Mouse (Mus musculus) stomach, embryonic 14.5 days (tissue): ENCODE measurements around the gene Iqcf6. TPM values are rescaled to one million over a fixed set of nuclear protein-coding genes. Genes with fewer than 3 reads are reported as not detected.

Source experiments
- ATAC-seq: fragments of 200-750 bp; cut with Nextera tagmentation; 2 replicates; pipeline ENCODE4 v1.8.0; 2017; ENCODE audit warnings: low read depth, moderate TSS enrichment; ENCODE audit not compliant: insufficient number of reproducible peaks, insufficient read depth, low FRiP score
- H3K27ac ChIP-seq: fragments of 300-500 bp; sonication (generic); 2 replicates; pipeline ENCODE4 v1.5.1; 2014; ENCODE audit warnings: mild to moderate bottlenecking, low read length, moderate library complexity, mixed read lengths
- H3K27me3 ChIP-seq: fragments of 300-500 bp; sonication (generic); 2 replicates; pipeline ENCODE4 v1.6.1; 2014; ENCODE audit warnings: low read length, control low read depth, mixed read lengths; ENCODE audit not compliant: control insufficient read depth, insufficient read depth
- H3K36me3 ChIP-seq: fragments of 300-500 bp; sonication (generic); 2 replicates; pipeline ENCODE4 v1.6.1; 2014; ENCODE audit warnings: mild to moderate bottlenecking, control low read depth, low read length, moderate library complexity, mixed read lengths; ENCODE audit not compliant: control insufficient read depth, insufficient read depth
- H3K4me1 ChIP-seq: fragments of 300-500 bp; sonication (generic); 2 replicates; pipeline ENCODE4 v1.6.1; 2014; ENCODE audit warnings: low read length, control low read depth, mixed read lengths; ENCODE audit not compliant: control insufficient read depth, insufficient read depth
- H3K4me2 ChIP-seq: fragments of 300-500 bp; sonication (generic); replicated peaks from 2 replicates; pipeline ENCODE4 v1.6.1; 2014; ENCODE audit warnings: low read depth, low read length, control low read depth
- H3K4me3 ChIP-seq: fragments of 300-500 bp; sonication (generic); 2 replicates; pipeline ENCODE4 v1.5.1; 2014; ENCODE audit warnings: low read depth, low read length, control low read depth
- H3K9ac ChIP-seq: fragments of 300-500 bp; sonication (generic); replicated peaks from 2 replicates; pipeline ENCODE4 v1.6.1; 2014; ENCODE audit warnings: low read depth, mild to moderate bottlenecking, control low read depth, low read length, moderate library complexity, mixed read lengths
- H3K9me3 ChIP-seq: fragments of 300-500 bp; sonication (generic); 2 replicates; pipeline ENCODE4 v1.6.1; 2016; ENCODE audit warnings: low read depth, low read length, control low read depth; ENCODE audit not compliant: control insufficient read depth
- WGBS: fragments of 180-500 bp; shearing (Covaris S2); extraction: QIAGEN DNeasy Blood & Tissue Kit; methylation state at CpG from one replicate; pipeline ENCODE4 v1.1.7; 2014; 5-methylcytosine and 5-hydroxymethylcytosine counted together
- polyA plus RNA-seq: library from polyadenylated mRNA; unstranded; fragments of >200 nt; fragmentation: Nextera tagmentation; extraction: Ambion mirVana; gene quantifications from 2 replicates; pipeline ENCODE4 v1.2.1, GENCODE M21; 2014

The Iqcf6 gene
- polyA plus RNA-seq, 1 experiment from 2014 or later: not detected

DNA sequence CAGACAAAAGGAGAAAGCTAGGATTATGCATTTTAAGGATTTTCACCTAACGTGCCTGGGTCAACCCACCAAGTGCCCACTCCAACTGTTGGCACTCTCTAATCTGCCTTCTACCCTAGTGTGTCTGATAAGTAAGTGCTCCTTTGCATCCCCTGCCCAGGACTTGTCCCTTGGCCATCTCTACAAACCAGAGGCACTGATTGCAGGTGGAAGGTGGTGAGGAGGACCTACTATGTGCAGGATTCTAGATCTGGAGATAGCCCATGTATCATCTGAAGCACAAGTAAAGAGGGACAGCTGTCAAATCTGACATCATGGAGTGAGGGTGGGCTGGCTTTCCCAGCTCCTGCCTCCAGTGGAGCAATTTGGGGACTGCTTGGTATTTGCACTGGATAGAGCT lies 33.6 kb downstream of the Iqcf6 start:
- H3K27me3 ChIP-seq: peaks cover 1% of the 10 kb centered on the region; the same call in 1 of the 2 replicates
- no peaks in the 10 kb centered on the region for H3K9me3 ChIP-seq
- H3K4me1 ChIP-seq: no peaks in the 10 kb centered on the region
- H3K4me2 ChIP-seq: no peak overlapping the region
- no peak overlapping the region for H3K9ac ChIP-seq
- H3K4me3 ChIP-seq: no peak overlapping the region
- H3K27ac ChIP-seq: no peak overlapping the region
- H3K36me3 ChIP-seq: peaks cover 22% of the 10 kb centered on the region; the same call in 1 of the 2 replicates
- WGBS: 90% methylated on average over 1 of the region's 1 CpGs
- ATAC-seq: no peak

DNA sequence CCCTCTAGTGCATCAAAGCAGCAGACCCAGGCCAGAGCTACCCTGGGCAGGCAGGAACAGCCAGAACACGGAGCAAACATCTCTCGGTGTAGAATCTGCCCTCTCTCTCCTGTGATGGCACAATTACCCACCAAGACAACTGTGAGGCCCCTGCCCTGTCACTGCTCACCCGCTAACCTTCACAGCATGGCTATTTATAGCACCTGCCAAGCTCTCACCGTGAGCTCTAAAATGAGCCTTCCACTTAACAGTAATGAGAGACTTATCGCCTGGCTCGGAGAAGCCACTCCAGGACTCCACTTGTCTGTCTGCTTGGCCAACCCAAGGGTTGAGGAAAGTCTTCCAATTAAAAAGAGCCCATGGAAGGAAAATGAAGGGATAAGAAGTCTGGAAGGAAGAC lies 36.8 kb downstream of the Iqcf6 start:
- H3K27ac ChIP-seq: no peak overlapping the region
- H3K9ac ChIP-seq: no peak overlapping the region
- H3K9me3 ChIP-seq: no peaks in the 10 kb centered on the region
- no peak for ATAC-seq
- no peak overlapping the region for H3K4me2 ChIP-seq
- no peaks in the 10 kb centered on the region for H3K27me3 ChIP-seq
- H3K36me3 ChIP-seq: peaks cover 29% of the 10 kb centered on the region; the same call in 1 of the 2 replicates
- WGBS: 78% methylated on average over 6 of the region's 6 CpGs
- no peaks in the 10 kb centered on the region for H3K4me1 ChIP-seq
- H3K4me3 ChIP-seq: no peak overlapping the region

DNA sequence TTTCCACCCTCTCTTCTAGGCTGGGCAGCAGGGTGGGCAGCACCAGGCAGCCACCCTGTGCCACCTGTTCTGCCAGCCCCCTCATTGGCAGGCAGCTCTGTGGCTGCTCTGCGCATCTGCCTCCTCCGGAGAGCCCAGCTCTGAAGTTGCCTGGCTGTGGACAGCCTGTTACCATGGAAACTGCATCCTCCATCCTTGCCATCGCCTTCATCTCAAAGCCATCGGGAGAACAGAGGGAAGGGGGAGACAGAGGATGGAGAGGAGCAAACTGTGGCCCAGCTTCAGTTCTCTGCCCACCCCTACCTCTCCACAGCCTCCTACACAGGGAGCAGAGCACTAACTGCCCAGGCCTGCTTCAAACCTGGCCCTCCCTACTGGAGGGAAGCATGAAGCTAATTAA lies 38.1 kb downstream of the Iqcf6 start:
- no peak for ATAC-seq
- no peak overlapping the region for H3K9ac ChIP-seq
- WGBS: 88% methylated on average over 4 of the region's 4 CpGs
- no peak overlapping the region for H3K27ac ChIP-seq
- H3K4me1 ChIP-seq: no peaks in the 10 kb centered on the region
- H3K36me3 ChIP-seq: peaks cover 29% of the 10 kb centered on the region; the same call in 1 of the 2 replicates
- no peak overlapping the region for H3K4me2 ChIP-seq
- H3K27me3 ChIP-seq: no peaks in the 10 kb centered on the region
- no peaks in the 10 kb centered on the region for H3K9me3 ChIP-seq
- no peak overlapping the region for H3K4me3 ChIP-seq

DNA sequence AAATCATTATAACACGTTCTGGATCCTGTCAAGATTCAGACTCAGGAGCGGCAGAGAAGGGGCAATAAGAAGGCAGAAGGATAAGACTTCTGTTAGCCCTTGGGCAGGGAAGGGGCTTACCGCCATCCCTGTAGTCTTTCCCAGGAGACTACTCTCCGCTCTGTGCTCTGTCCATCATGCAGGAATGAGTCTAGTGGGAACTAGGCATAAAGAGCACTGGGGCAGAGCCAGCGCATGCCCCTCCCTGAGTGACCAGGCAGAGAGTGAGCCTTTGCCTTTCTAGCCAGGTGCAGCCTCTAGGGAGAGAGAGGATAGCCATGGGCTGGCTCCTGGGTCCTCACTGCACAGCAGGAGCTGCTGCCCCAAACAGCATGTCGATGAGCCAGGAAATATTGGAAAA lies 38.5 kb downstream of the Iqcf6 start:
- no peak for ATAC-seq
- Histone ChIP-seq H3K4me1 (no peaks in the 10 kb centered on the region), H3K27ac (no peak overlapping the region), H3K4me2 (no peak overlapping the region), H3K9ac (no peak overlapping the region), H3K36me3 (peaks cover 29% of the 10 kb centered on the region; the same call in 1 of the 2 replicates), H3K9me3 (no peaks in the 10 kb centered on the region), H3K4me3 (no peak overlapping the region), H3K27me3 (no peaks in the 10 kb centered on the region)
- 90% methylated on average over 6 of the region's 6 CpGs for WGBS

DNA sequence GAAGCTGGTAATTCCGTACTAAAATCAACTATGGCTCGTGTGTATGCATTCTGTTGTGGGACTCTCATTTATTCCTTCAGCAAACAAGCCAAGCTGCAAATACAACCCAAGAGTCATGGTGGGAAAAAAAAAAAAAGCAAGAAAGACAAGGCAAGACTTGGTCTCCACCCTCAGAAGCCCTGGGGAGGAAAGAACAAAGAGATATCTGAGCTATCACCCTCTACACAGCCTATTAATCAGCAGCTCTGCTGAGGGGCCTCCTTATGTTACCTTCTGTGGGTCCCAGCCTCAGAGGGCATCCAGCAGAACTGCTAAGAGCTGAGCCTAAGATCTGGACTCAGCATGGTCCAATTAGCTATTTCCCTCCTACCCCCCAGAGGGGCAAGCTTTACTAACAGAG lies 47.5 kb downstream of the Iqcf6 start:
- Histone ChIP-seq H3K4me1 (no peaks in the 10 kb centered on the region), H3K27me3 (no peaks in the 10 kb centered on the region), H3K4me3 (no peak overlapping the region), H3K4me2 (no peak overlapping the region), H3K9ac (no peak overlapping the region), H3K36me3 (peaks cover 29% of the 10 kb centered on the region; the same call in 1 of the 2 replicates), H3K9me3 (no peaks in the 10 kb centered on the region), H3K27ac (no peak overlapping the region)
- WGBS: 88% methylated on average over 2 of the region's 2 CpGs
- ATAC-seq: no peak

DNA sequence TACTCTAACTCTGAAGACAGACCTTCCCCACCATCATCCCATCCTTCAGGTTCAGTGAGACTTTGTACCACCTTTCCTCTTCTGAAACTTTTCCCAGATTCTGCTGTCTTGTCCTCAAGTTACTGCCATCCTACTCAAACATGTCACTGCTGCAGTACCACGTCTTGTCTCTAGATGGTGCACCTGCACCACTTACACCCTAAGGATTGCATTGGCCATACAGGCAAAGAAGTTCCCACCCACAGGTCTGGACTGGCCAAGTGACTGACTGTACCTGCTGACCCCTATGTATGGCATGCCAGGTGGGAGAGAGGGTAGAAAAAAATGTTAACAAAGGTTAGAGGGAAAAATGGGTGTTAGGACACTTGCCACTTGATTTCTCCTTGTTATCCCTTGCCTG lies 49.1 kb downstream of the Iqcf6 start:
- Histone ChIP-seq H3K4me1 (no peaks in the 10 kb centered on the region), H3K27me3 (no peaks in the 10 kb centered on the region), H3K27ac (no peak overlapping the region), H3K4me2 (no peak overlapping the region), H3K4me3 (no peak overlapping the region), H3K36me3 (peaks cover 32% of the 10 kb centered on the region; the same call in 1 of the 2 replicates), H3K9me3 (no peaks in the 10 kb centered on the region), H3K9ac (no peak overlapping the region)
- WGBS: 2% methylated on average over 1 of the region's 1 CpGs
- ATAC-seq: peak; percentile 83

DNA sequence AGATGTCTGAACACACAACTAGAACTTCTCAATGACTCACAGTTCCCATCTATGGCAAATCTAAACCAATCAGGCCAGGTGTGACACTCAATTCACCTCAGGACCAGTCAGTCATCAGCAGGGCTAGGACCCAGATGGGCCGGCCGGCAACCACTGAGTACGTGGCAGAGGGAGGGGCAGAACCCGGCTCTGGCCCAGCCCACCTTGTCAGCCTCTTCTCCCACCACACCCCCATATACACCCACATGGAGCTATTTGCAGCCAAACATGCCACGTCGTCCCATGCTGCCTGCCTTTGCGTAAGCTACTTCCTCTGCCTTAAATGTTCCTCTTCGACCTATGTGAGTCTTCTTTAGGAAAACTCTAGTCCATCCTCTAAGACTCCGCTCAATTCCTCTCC lies 49.6 kb downstream of the Iqcf6 start:
- H3K4me3 ChIP-seq: no peak overlapping the region
- no peak overlapping the region for H3K4me2 ChIP-seq
- peaks cover 36% of the 10 kb centered on the region; the same call in 1 of the 2 replicates for H3K36me3 ChIP-seq
- H3K4me1 ChIP-seq: no peaks in the 10 kb centered on the region
- ATAC-seq: no peak; the same call in 1 of the 2 replicates
- H3K9ac ChIP-seq: no peak overlapping the region
- no peak overlapping the region for H3K27ac ChIP-seq
- 72% methylated on average over 9 of the region's 9 CpGs for WGBS
- H3K9me3 ChIP-seq: no peaks in the 10 kb centered on the region
- H3K27me3 ChIP-seq: no peaks in the 10 kb centered on the region

DNA sequence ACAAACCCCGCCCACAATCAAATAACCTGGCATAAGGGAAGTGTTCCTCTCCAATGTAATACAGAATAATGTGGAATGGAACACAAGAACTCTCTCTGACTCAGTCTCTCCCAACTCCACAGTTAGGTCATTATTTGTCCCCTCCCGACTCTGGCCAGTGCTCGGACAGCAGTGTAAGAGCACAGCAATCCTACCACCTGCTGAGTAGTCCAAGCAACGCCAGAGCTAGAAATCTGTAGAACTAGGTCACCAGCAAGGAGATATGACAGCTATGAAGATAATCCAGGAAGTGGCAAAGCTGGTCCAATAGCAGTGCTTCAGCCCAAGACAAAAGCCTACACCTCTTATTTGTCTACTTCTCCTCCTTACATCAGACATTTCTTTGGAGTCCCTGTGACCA lies 50.2 kb downstream of the Iqcf6 start:
- ATAC-seq: no peak
- Histone ChIP-seq H3K4me3 (no peak overlapping the region), H3K27me3 (no peaks in the 10 kb centered on the region), H3K4me1 (no peaks in the 10 kb centered on the region), H3K9me3 (no peaks in the 10 kb centered on the region), H3K27ac (no peak overlapping the region), H3K9ac (no peak overlapping the region), H3K4me2 (no peak overlapping the region), H3K36me3 (peaks cover 32% of the 10 kb centered on the region; the same call in 1 of the 2 replicates)
- whole genome bisulfite sequencing: 69% methylated on average over 4 of the region's 4 CpGs
